Mouse (Mus musculus) myocyte (in vitro differentiated cells): ENCODE measurements around the gene Six2.

Source experiments
- POLR2A ChIP-seq: IDR thresholded peaks from one replicate; pipeline ENCODE4 v1.6.1; 2011; ENCODE audit warnings: low read depth, mild to moderate bottlenecking, control low read depth, moderate library complexity; ENCODE audit not compliant: insufficient read length
- TCF12 ChIP-seq: IDR thresholded peaks from one replicate; pipeline ENCODE4 v1.6.1; 2011; ENCODE audit warnings: mild to moderate bottlenecking, control low read depth; ENCODE audit not compliant: poor library complexity, insufficient read depth, severe bottlenecking
- USF1 ChIP-seq: IDR thresholded peaks from one replicate; pipeline ENCODE4 v1.6.1; 2011; ENCODE audit warnings: low read depth, mild to moderate bottlenecking, control low read depth, moderate library complexity

DNA sequence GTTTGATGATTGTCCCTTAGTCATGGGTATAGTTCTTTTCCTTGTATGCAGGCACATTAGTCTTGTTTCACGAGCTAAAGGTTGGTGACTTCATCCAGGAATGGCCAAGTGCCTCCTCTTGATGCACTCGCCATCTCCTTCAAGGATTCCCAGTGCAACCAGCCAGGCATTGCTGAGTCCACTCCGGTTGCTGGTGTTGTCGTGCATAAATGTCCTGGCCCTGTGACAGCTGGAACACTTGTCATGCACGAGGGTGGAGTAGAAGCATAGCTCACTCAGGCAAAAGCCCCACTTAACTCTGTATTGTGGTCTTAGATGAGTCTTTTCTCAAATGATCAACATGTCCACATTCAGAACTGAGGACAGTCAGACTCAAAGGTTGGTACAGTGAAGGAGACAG is 35.1 kb upstream of the Six2 start:
- TF ChIP-seq TCF12 (no peak), POLR2A (no peak), USF1 (no peak)
